Mouse (Mus musculus) thymus, postnatal 25 days (tissue): Measurements from ENCODE around the gene Gm3115.
"Not testable (repeated sequence)": the region's sequence is repeated elsewhere in the genome, so short reads cannot be mapped to it uniquely, and the experiment has no call there.

Source experiments
- DNase-seq: peaks from one replicate; pipeline ENCODE4 v3.0.0; 2022

Gene Gm3115

DNA sequence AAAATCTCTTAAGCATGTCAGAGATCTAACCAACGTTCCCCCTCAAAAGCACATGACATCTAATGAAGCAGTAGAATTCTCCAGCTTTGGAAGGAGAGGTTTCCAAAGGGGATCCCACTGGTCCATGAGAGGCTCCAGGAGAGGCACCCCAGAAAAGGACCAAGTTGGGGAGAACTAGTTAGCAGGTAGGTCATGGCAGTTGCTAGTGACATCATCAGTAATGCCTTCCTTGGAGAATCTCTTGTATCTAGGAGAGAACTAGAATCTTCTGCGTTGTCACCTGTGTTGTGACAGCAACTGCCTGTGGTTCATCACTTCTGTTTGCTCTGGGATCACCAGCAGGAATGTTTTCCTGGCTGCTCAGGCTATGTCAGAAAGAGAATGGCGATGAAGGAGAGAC, at the start of gene Gm3115:
Gene Gm3115 (plus strand): TSS at position 301 of the 400 bp plus-strand sequence.
- DNase-seq = not testable (repeated sequence)

DNA sequence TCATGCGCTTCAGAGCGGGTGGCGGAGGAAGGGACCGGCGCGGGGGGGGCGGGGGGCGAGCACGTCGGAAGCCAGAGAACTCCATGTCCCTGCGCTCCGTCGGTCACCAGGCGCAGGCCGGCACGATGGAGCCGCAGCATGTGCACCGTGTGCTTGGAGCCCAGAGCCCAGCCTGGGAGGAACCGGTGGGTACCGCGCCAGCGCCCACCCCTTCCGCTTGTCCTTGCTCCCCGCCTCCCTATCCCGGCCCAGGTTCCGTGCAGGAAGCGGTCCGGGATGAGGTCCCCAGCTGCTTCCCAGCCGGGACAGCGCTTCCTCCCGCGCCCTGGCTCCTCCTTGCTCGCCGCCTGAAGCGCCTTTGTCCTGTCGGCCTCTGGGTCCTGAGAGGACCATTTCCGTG, 26.5 kb downstream of the Gm3115 start, which contains the start of gene Gm8108:
Gene Gm8108 (plus strand): TSS at position 101 of the 400 bp plus-strand sequence.
- not testable (repeated sequence) for DNase-seq

DNA sequence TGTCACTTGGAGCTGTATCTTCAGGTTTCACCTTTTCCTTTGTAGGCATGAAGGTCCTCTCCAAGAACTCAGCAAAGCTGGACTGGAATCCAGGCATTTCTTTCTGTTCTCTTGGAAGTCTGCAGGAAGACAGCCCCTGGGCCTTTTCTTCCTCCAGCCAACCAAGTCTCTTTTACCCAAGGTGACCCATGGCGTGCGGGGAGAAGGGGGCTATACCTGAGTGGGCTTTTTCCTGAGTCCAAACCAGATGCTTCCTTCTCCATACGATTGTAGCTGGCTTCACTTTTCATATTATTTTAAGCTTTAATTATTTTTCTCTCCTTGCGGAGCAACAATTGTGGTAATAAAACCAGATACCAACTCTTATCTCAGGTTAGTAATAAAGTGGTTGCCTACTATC, 57.7 kb downstream of the Gm3115 start:
- not testable (repeated sequence) for DNase-seq
